Mouse (Mus musculus) CD4-positive, CD25-positive, alpha-beta regulatory T cell, adult 4 months (primary cell): ENCODE data around the gene 4930503B20Rik. TPM values are rescaled to one million over a fixed set of nuclear protein-coding genes. Genes with fewer than 3 reads are reported as not detected.

Experiments used
- ATAC-seq: one replicate; pipeline ENCODE4 v1.8.0; 2017
- polyA plus RNA-seq, 2 experiments: library from polyadenylated mRNA; unstranded; fragments of 100-300 nt; shearing (Covaris generic); gene quantifications; one replicate each; pipeline ENCODE4 v1.2.1; 2017

The 4930503B20Rik gene
- polyA plus RNA-seq, 2 experiments from 2014 or later: not detected

DNA sequence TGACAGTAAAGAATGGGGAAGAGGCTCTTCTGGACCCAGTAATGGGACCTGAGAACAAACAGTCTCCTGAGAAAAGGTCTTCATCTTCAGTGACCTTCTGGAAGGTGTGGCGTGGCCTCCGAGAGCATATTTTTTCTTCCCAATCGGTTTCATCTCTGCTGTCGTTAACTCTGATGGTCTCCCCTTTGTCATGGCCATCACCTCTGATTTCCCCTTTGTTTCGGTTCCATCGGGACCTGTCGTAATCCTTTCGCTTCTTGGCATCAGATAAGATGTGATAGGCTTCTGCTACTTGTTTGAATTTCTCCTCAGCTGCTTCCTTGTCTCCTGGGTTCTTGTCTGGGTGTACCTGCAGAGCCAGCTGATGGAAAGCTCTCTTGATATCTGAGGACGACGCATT is 401 bp downstream of the 4930503B20Rik start:
- ATAC-seq: no peak

DNA sequence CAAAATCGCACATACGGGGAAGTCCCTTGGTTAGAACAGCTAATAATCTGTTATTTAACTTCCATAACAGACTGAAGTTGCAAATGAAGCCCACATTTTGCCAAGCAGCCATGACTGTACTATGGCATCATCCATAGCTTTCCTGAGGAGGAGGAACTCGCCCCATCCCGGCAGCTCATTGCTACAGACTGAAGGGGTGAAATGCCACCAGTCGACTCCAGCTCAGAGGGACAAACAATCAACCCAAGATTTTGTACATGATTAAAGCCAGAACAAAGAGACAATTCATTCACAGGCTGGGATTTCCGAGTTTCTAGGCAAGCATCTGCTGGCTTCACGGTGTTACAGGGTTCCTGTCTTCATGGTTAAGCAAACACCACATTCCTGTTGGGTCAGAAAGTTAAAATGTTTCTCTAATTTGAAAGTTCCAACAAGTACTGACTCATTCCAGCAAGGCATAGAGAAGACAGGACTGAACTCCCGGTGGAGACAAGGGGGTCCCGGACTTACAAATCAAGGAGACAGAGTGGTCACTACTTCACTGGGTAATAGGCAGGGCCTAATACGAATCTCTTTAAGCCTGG is 1.7 kb downstream of the 4930503B20Rik start:
- ATAC-seq: no peak

DNA sequence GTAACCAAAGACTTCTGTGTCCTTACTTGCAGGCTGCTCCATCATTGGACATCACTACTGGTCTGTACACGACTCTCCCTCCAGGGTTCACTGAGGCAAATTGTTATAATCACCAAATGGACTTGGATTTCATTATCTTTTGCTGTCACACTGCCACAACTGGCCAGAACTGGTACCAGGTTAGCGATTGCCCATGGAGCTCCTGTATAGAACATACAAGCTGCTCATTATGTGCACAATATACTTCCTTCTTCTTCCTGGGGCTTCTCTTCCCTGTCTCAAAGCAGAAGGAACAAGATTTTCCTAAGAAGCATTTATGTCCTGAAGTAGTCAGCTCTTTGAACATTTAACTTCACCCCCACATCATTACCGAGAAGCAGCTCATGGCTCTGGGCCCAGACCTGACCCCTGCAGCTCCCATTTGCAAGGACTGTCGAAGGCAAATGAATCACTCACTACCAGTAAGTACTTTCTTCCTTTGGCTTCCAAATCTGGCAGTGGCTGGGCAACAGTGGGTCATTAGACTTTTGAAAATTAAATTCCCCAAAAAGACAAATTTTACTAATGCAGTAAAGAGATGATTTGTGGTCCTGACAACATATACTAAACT is 9.2 kb downstream of the 4930503B20Rik start:
- no peak for ATAC-seq

DNA sequence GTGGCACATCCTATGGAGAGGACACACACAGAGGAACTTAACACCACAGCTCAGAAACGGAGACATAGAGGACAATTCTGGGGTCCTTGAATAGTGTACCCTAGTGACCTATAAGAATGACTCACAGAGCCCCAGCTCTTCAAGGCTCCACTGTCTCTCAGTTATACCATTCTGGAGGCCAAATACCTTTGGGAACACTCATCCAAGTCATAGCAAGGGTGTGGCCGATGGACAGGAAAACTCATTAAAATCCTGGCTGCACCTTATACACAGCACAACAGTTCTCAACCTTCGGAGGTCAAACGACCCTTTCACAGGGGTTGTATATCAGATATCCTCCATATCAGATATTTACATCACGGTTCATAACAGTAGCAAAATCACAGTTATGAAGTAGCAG is 18.6 kb downstream of the 4930503B20Rik start:
- ATAC-seq: no peak

DNA sequence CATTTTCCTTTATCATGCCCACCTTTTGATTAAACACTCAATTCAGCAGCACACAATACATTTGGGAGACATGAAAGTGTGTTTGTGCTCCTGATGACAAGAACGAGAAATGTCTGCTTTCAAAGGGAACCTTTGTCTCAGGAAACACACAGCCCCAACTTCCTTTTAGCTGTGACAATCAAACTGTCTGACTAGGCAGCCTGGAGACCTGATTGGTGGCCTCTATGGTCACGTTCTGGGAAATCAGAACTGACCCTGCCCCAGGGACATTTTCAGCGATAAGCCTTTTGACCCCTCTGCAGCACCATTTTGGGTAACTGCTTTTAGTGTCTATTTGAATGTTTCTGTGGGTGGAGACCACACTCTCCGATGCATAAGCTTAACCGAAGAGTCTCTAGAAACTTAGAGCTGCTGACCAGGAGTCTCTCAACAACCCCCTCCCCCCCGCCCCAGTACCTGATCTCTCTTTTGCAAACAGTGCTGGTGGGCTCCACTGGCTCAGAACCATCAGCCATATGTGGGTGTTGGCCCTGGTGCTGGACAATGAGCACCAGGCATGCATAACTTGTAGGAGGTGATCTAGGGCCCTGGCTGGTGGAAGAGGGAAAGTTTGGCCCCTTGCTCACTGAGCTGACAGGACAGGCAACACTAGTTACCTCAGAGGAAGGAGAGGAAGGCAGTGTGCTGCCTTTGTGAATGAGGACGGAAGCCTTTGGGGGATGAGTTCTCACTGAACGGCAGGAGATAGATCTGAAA is 22.7 kb downstream of the 4930503B20Rik start:
- ATAC-seq: no peak

DNA sequence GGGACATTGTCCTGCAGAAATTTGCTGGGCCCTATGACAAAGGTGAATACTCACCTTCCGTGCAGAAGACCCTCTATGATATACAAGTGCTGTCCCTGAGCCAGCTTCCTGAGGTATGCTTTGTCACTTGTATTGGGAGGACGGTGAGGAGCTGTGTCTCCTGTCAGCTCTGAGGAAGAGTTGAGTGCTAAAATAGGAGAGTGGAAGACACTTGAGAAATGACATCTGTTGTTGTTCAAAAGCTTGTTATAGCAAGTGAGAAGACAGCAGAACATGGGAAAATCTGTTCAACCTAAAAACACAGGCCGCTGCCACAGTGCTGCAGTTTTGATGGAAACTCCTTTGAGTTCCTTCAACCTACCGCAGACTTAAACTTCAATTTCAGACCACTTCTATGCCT is 25.4 kb downstream of the 4930503B20Rik start:
- ATAC-seq: no peak

DNA sequence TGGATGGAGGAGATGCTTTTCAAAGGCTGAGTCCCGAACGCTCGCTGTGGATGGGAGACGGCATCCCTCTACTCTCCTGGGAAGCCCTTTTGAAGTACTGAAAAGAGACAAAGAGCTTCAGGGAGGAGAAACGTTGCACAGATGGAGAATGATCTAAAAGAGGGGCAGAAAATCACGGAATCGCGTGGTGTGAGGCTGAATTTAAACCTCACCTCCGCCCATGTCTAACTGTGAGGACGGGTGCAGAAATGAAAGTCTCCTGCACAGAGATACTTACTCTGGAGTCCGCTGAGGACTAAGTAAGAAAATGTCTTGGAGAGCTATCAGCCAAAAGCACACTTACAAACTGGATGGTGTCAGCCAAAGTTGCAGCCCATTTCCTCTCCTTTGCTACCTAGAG is 29.2 kb downstream of the 4930503B20Rik start:
- no peak for ATAC-seq

DNA sequence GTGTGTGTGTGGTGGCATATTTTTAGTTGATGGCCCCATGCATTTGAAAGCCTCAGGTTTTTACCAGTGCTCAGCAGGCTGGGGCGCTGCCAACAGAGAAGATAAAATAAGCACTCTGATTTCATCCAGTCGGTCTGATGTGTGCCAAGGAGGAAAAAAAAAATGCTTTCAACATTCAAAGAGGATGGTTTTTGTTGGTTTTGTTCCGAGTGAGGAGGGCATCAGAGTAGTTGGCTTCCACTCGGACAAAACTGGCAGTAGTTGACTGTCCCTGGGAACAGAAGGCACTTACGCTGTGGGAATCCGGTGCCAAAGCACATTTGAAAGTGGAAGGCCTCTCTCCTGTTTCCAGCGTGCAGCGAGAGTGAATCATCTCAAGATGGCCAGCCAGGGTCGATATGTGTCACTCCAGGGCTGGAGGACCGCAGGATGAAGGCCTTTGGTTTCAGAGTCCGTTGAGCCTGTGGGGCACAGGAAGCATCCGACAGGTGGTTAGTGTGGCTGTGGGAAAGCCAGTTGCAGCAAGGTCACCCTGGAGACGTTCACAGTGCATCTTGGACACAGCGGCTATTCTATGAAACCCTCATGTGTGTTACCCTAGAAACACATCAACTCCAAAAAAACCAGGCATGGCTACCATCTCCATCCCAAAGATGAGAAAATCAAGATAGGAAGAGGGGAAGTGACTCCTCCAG is 30.4 kb downstream of the 4930503B20Rik start:
- ATAC-seq: no peak

DNA sequence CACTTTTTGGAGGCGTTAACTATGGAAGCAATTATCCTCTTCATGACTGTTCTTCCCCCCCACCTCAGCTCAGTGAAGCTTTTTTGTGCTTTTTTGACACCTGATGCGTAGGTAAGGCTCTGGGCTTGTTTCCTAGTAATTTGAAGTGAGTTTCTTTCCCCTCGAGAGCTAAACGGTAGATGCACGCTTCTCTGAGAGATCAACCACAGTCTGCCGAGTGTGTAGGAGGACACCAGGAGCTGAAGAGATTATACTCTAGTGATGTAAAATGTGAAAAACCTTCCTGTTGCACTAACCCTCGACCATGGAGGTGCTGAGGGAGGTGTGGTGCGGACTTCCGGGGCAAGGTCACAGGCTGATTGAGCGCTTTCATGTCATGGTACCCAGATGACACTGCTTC is 31.0 kb downstream of the 4930503B20Rik start:
- no peak for ATAC-seq

DNA sequence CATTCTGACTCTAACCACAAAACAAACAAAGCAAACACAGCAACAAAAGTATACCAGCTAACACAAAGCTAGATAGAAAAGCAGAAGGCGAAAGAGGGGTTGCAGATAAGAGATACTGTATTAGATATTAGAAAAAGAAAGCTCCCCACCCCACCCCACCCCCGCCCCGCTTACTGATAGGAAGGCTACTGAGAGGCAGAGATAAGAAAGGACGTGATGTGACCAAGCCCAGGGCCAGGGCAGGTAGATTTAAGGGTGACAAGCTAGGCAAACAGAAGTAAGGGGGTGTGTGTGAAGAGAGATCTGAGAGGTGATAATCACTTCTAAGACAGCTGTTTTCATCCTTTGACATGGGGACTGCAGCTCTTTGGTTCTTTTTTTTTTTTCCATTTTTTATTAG is 32.8 kb downstream of the 4930503B20Rik start:
- no peak for ATAC-seq

DNA sequence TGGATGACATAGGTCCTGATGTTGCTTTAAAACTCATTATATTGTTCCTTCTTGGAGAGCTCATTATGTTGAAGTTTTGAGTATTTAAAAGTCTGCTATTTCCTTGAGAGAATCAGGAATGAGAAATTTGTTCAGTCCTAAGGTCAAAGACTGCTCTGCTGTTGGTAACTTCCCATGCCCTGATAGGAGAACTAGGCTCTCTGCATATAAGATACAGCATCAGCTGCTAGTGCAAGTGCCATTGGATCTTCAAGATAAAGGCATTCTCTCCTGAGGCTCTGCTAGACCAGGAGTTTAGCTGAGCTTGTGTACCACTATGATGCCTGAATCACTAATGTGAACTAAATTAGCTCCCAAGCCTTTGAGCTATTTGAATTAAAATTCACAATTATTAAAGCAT is 33.2 kb downstream of the 4930503B20Rik start:
- ATAC-seq: no peak

DNA sequence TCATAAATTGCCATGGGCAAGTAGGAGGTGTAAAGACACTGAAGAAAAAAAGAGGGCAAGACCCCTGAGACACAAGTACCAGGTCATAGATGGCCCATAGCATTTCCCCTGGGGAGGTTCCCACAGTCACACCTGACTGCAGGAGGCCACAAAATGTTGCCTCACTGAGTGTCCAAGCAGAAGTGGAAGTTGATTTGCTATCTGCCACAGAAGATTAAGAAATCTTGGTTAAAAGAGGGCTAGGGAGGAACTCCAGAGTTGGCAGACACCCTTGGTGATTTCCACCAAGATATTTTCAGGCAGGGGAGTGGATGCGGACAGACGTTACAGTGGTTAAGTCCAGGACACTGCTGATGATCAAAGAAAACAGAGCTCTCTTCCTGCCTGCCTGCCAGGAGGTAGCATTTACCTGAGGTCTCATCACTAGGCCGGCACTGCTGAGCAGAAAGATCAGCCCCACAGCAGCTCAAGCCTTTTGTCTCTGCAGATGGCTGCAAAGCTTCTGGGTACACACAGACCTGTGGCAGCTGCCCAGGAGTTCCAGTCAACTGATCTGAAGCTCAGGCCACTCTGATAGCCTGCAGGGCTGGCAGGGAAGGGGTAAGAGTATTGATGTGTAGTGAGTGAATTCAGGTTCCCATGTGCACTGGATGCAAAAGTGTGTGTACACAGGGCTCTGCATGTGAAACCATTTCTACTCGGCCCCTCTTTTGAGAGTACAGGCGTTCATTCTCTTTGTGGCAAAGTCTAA is 34.4 kb downstream of the 4930503B20Rik start:
- no peak for ATAC-seq

DNA sequence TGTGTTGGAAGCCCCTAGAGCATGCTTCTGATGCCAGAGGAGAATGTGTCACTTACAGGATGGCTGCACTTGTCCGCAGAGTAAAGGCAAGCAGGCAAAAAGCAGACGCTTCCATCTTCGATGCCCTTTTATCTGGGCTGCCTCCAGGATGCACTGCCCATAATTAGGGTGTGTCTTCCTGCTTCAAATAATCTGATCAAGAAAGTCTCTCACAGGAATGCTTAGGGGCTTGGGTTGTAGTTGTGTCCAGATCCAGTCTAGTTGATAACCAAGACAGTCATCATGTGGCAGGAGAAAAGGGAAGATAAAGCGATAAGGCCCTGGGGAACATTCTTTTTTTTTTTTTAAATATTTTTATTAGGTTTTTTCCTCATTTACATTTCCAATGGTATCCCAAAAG is 35.6 kb downstream of the 4930503B20Rik start, which contains the start of gene Dnase2b:
Gene Dnase2b (minus strand): TSS at position 101 of the 400 bp plus-strand sequence.
- no peak for ATAC-seq

DNA sequence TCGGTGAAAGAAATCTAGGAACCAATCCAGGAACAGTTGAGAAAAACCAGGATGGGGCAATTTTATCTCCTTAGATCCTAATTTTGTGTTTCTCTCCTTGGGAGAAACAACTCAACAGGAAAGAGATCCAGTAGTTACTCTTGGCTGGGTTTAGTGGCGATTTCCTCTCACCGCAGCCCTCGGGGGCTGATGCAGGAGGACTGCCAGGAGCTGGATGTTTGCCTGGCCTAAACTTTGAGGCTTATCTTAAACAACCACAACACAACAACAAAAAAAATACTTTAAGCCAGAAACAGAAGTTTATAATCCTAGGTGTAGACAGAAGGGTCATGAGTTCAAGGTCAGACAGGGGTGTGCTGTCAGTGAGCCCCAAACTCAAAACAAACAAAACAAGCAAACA is 39.3 kb downstream of the 4930503B20Rik start:
- no peak for ATAC-seq

DNA sequence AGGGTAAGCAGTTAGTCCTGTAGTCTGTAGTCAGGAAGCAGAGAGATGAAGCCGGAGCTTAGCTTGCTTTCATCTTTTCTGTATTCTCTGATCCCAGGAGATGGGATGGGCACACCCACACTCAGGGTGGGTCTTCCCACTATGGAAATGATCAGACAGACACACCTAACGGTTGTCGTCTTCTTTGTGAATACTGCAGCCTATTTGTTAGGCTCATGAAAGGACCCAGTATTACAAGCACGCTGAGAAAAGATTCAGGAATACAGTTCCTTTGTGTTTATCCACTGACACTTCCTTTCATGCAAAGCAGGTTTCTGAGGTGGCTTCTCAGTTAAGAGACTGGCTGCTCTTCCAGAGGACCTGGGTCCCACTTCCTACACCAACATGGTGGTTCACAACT is 39.9 kb downstream of the 4930503B20Rik start:
- no peak for ATAC-seq

DNA sequence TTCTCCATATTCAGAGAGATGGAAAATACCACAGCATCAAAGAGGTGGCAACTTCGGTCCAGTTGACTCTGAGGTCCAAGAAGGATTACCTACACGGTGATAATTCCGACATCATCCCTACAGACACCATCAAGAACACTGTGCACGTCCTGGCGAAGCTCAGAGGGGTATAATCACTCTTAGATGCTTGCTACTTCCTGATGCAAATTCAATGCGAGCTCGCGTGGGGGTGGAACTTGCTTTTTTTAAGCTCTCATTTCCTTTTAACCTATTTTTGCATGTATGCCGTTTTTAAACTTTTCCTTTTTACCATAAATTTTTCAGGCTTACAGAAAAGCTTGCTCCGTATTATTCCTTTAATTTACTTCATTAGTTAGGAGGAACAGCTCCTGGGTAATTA is 40.8 kb downstream of the 4930503B20Rik start:
- no peak for ATAC-seq

DNA sequence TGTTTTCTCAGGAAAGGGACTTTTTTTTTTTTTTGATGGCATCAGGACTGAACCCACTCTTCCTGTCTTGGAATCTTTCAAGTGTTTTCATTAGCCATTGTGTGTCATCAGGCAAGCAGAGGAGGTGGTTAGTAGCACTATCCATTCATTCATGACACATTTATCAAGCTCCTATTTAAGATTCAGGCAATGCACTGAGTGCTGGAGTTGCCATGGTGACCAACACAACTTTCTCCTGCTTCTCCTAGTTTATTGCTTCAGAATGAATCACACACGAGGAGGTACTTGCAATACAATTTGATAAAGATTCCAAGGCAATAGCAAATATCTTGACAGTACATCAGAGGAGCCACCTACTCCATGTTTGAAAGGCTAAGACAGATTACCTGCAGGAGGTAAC is 43.7 kb downstream of the 4930503B20Rik start:
- no peak for ATAC-seq

DNA sequence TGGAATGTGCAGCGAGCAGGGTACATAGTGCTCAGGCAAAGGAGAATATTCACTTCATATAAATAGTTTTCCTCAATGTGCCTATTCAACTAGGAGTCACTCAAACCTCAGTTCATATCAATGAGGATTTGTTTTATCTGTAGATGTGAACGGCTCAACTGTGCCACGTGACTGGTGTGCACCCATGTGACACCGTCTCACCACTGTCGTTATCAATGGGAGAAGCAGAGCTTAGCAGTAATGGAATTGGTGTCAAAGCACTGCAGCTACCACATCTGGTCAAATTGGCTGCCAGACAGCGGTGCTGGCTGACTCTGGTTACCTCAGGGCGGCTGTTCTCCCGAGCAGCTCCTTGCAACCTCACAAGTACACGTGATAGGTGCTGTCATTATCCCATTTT is 46.5 kb downstream of the 4930503B20Rik start:
- ATAC-seq: no peak

DNA sequence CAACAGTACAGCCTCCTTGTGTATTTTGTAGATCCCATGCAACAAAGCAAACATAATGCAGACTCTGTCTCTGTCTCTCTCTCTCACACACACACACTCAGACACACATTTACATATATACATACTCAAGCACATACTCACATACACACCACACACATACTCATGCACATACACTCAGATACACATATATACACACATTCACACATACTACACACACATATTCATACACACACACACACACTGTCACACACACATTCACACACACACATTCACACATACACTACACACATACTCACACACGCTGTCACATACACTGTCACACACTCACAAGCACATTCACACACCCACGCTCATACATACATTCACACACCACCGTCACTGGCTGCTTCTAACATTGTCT is 48.6 kb downstream of the 4930503B20Rik start:
- ATAC-seq: no peak

DNA sequence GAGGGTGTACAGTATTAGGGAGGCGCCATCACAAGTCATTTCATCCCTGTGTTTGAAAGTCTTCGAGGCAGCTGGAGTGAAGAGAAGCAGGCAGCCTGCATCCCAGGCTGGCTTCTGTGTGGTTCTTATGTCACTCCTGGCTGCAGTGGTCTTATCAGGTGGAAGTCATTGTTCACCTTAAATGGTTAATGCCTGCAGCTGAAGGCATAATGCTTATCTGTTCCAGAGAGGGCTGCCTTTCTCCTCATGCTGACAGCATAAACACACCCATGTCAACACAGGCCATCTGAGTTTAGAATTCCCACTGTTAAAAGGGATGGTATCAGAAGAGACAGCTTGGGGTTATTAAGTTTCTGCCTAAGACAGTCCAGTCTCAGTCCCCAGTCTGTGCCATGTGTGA is 49.9 kb downstream of the 4930503B20Rik start:
- ATAC-seq: no peak

DNA sequence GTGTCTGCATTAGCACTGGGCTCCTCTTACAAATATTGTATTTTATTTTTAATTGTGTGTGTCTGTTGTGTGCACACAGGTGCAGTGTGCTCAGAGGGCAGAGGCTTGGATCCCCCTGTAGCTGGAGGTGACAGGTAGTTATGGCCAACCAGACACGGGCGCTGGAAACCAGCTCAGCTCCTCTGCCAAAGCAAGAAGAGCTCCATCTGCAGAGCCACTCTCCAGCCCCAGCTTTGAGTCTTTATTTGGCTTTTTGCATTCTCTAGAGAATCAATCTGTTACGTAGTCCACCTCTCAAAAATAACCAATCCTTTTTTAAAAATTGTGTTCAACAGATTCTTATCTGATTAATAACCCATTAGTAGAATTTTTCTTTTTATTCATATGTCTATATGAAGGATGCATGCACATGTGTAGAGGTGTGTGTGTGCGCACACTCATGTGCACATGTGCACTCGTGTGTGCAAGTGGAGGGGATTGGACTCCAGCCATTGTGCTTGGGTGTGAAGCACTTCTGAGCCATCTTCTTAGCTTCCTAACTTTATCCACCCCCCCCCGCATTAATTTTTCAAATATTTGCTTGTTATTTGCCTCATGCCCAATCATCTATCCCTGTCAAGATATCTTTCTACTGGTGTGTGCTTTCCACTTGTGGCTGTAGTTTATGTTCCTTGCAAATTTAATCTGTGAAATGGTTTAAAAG is 51.8 kb downstream of the 4930503B20Rik start:
- ATAC-seq: no peak

DNA sequence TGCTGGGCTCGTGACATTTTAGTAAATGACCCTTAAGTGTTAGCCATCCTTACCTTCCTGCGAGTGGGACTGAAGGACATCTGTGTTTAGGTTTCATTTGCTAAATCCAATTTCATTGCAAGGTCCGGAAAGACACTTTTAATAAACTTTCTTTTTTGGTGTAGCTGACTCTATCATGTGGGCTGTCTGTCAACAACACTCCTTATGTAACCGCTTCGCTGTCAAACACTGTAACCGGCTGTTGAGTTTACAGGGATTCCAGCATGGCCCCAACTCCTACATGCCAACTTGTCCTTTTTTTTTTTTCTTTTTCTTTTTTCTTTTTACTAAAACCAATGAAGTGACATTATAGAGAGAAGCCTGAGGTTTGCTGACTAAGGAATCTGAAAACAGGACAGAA is 52.7 kb downstream of the 4930503B20Rik start:
- no peak for ATAC-seq
